Mouse (Mus musculus) hindbrain, embryonic 10.5 days (tissue): ENCODE results near the gene Kif22. TPM values are rescaled to one million over a fixed set of nuclear protein-coding genes. Genes with fewer than 3 reads are reported as not detected.
"Not testable (repeated sequence)": the region's sequence is repeated elsewhere in the genome, so short reads cannot be mapped to it uniquely, and the experiment has no call there.

ENCODE experiments used
- DNase-seq: peaks from one replicate; pipeline ENCODE4 v3.0.0-alpha.2; 2017; ENCODE audit warnings: low spot score
- H3K27ac ChIP-seq: fragments of 300-500 bp; sonication (generic); 2 replicates; pipeline ENCODE4 v1.5.1; 2016; ENCODE audit warnings: mild to moderate bottlenecking, moderate library complexity
- H3K27me3 ChIP-seq: fragments of 300-500 bp; sonication (generic); 2 replicates; pipeline ENCODE4 v1.6.1; 2016; ENCODE audit warnings: mild to moderate bottlenecking; ENCODE audit not compliant: poor library complexity, insufficient read depth, severe bottlenecking
- H3K36me3 ChIP-seq: fragments of 300-500 bp; sonication (generic); 2 replicates; pipeline ENCODE4 v1.6.1; 2016; ENCODE audit warnings: mild to moderate bottlenecking, moderate library complexity
- H3K4me1 ChIP-seq: fragments of 300-500 bp; sonication (generic); replicated peaks from 2 replicates; pipeline ENCODE4 v1.6.1; 2016; ENCODE audit warnings: mild to moderate bottlenecking
- H3K4me3 ChIP-seq: fragments of 300-500 bp; sonication (generic); 2 replicates; pipeline ENCODE4 v1.5.1; 2016; ENCODE audit warnings: mild to moderate bottlenecking, moderate library complexity
- H3K9me3 ChIP-seq: fragments of 300-500 bp; sonication (generic); 2 replicates; pipeline ENCODE4 v1.6.1; 2016; ENCODE audit warnings: mild to moderate bottlenecking, moderate library complexity
- WGBS: fragments of 180-500 bp; shearing (Covaris S2); methylation state at CpG from one replicate; pipeline ENCODE4 v1.1.7; 2016; 5-methylcytosine and 5-hydroxymethylcytosine counted together
- polyA plus RNA-seq: library from polyadenylated mRNA; unstranded; fragments of >200 nt; fragmentation: Nextera tagmentation; extraction: Ambion mirVana; gene quantifications from 2 replicates; pipeline ENCODE4 v1.2.1, GENCODE M21; 2016

The Kif22 gene
- polyA plus RNA-seq: 161 and 193 TPM in 2 replicates

GRCm38 (mm10) chr7:127041851-127042672 lies at the start of gene Kif22:
Kif22 (minus strand) TSS chr7:127042471.
- H3K4me3 ChIP-seq: peak within 1 kb of the TSS; percentile 96
- H3K4me1 ChIP-seq: peaks cover 23% of the 10 kb centered on the region
- DNase-seq: peak; percentile 92
- H3K27me3 ChIP-seq: no peaks in the 10 kb centered on the region
- WGBS: under 1% methylated on average over 53 of the region's 53 CpGs
- peaks cover 34% of the 10 kb centered on the region for H3K36me3 ChIP-seq
- H3K27ac ChIP-seq: peak within 1 kb of the TSS; percentile 96
- no peaks in the 10 kb centered on the region for H3K9me3 ChIP-seq

- peaks cover 37% of the 10 kb centered on the region for H3K4me1 ChIP-seq
- DNase-seq: no peak
- no peaks in the 10 kb centered on the region for H3K9me3 ChIP-seq
- 75% methylated on average over 16 of the region's 16 CpGs for WGBS
- peak within 1 kb of the TSS; percentile 16; the same call in 1 of the 2 replicates for H3K4me3 ChIP-seq
- no peaks in the 10 kb centered on the region for H3K27me3 ChIP-seq
- no peaks in the 10 kb centered on the region for H3K36me3 ChIP-seq
- peak within 1 kb of the TSS; percentile 69 for H3K27ac ChIP-seq
These were observed 49.0 kb upstream of the Kif22 start, which contains the start of gene AI467606 for GRCm38 (mm10) chr7:127091114-127091896. AI467606 (plus strand) TSS chr7:127091359.

DNA sequence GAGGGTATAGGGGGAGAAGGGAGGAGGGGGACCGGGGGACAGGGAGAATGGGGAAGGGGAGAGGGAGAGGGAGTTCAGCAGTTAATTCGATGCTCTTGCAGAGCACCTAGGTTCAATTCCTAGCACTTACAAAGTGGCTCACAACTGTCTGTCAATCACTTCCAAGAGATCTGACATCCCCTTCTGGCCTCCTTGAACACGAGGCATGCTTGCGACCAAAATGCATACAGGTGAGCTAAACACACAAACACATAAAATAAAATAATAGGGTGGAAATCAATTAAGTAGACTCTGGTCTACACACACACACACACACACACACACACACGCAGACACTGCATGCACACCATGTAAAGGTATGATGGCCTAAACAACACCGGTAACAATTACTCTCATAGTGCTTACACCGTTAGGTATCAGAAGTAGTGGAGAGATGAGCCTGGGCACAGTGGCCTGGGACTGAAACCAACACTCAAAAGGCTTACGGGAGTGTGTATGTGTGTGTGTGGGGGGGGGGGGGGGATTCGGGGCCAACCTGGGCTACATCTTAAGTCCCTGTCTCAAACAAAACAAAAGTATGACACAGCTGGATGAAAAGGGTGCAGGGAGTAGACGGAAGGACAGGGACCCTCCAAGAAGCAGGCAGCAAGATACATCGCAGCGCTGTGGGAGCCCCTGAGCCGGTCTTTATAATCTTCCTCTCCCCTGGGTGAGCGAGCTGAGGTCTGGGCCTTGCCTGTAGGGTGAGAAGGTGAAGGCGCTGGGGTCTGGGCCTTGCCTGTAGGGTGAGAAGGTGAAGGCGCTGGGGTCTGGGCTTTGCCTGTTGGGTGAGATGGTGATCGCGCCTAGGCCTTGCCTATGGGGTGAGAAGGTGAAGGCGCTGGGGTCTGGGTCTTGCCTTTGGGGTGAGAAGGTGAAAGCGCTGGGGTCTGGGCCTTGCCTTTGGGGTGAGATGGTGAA lies 48.2 kb upstream of the Kif22 start:
- Histone ChIP-seq H3K36me3 (no peaks in the 10 kb centered on the region), H3K4me1 (peaks cover 37% of the 10 kb centered on the region), H3K27ac (peak overlapping the region; percentile 69), H3K4me3 (peak overlapping the region; percentile 16; the same call in 1 of the 2 replicates), H3K27me3 (no peaks in the 10 kb centered on the region), H3K9me3 (no peaks in the 10 kb centered on the region)
- WGBS: 86% methylated on average over 20 of the region's 20 CpGs
- DNase-seq: no peak

GRCm38 (mm10) chr7:127088901-127089845 lies 46.9 kb upstream of the Kif22 start:
- 21% methylated on average over 27 of the region's 27 CpGs for WGBS
- Histone ChIP-seq H3K4me3 (peak overlapping the region; percentile 40), H3K27me3 (no peaks in the 10 kb centered on the region), H3K27ac (peak overlapping the region; percentile 75), H3K36me3 (no peaks in the 10 kb centered on the region), H3K9me3 (no peaks in the 10 kb centered on the region), H3K4me1 (peaks cover 37% of the 10 kb centered on the region)
- DNase-seq: peak; percentile 29

- Histone ChIP-seq H3K9me3 (no peaks in the 10 kb centered on the region), H3K4me1 (peaks cover 37% of the 10 kb centered on the region), H3K27ac (no peak overlapping the region), H3K4me3 (no peak overlapping the region), H3K36me3 (no peaks in the 10 kb centered on the region), H3K27me3 (no peaks in the 10 kb centered on the region)
- DNase-seq: no peak
- WGBS: 89% methylated on average over 3 of the region's 3 CpGs
These were observed 45.8 kb upstream of the Kif22 start for GRCm38 (mm10) chr7:127088083-127088482.

DNA sequence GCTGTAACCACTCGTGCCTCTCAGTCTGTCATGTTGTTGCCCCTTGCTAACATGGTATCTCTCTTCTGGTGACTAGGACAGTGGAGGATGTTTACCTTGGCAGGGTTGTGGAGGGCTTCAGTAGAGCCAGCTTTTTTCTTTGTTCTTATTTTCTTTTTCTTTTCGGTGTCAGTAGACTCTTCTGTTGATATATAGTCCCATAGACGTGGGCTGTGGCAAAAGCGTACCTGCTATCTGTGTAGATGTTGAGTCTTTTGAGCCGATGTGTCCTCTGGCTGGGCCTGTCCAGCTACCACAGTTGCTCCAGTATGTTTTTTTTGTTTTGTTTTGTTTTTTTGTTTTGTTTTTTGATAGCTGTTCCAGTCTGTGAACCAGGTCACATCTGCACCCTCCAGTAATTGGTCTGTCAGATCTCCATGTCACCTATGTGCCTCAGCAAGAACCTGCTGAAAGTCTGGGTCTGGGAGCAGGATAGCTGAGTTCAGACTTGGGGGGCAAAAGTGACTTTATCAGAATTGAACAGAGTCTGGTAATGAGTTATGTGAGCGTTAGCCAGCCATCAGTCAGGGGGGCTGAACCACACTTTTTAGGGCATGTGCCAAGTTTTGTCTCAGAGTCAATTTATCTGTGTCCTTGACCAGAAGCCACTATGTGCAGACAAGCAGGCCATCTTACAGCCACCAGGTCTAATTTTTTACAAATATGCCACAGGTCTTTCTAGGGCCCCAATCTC lies 45.2 kb upstream of the Kif22 start, which contains the start of gene Zg16:
Gene Zg16, minus strand, starts transcription at position 51 of the 733 bp plus-strand sequence.
- not testable (repeated sequence) for H3K27me3 ChIP-seq, H3K9me3 ChIP-seq, H3K4me3 ChIP-seq, H3K36me3 ChIP-seq, DNase-seq, H3K27ac ChIP-seq
- peaks cover 33% of the 10 kb centered on the region for H3K4me1 ChIP-seq
- 87% methylated on average over 6 of the region's 6 CpGs for whole genome bisulfite sequencing

DNA sequence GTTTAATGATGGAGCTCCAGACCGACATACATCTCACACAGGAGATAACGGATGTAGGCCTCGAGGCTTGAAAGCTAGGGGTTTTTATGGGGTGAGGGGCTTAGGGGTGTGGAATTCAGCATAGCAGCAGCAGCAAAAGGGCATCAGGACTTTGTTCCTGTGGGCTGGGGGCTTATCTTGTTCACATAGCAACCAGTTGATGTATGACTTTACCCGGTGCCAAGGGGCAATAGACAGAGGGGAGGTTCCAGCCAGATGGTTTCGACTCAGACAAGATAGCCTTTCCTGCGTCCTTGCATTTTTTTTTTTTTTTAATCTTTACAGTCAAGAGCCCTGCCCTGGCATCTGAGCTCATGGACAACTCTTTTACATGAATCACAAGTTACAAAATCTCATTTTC lies 43.5 kb upstream of the Kif22 start:
- not testable (repeated sequence) for H3K4me3 ChIP-seq, H3K9me3 ChIP-seq, H3K27me3 ChIP-seq, H3K27ac ChIP-seq, DNase-seq, H3K36me3 ChIP-seq
- peaks cover 17% of the 10 kb centered on the region for H3K4me1 ChIP-seq
- WGBS: 83% methylated on average over 6 of the region's 6 CpGs

DNA sequence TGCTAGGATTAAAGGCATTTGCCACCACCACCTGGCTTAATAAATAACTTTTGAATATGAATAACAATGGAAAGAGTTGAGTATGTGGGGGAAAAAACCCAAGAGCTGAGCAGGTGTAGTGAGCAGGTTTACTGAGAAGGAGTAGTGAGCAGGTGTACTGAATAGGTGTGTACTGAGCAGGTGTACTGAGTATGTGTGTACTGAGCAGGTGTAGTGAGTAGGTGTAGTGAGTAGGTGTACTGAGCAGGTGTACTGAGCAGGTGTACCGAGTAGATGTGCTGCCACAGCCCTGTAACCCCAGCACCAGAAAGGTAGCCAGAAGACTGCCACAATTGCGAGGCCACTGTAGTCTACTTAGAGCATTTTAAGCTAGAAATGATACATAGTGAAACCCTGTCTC lies 42.5 kb upstream of the Kif22 start:
- Histone ChIP-seq H3K27ac (no peak overlapping the region), H3K9me3 (no peaks in the 10 kb centered on the region), H3K27me3 (no peaks in the 10 kb centered on the region), H3K4me3 (no peak overlapping the region), H3K4me1 (peaks cover 11% of the 10 kb centered on the region), H3K36me3 (no peaks in the 10 kb centered on the region)
- DNase-seq: no peak
- WGBS: 83% methylated on average over 2 of the region's 2 CpGs

DNA sequence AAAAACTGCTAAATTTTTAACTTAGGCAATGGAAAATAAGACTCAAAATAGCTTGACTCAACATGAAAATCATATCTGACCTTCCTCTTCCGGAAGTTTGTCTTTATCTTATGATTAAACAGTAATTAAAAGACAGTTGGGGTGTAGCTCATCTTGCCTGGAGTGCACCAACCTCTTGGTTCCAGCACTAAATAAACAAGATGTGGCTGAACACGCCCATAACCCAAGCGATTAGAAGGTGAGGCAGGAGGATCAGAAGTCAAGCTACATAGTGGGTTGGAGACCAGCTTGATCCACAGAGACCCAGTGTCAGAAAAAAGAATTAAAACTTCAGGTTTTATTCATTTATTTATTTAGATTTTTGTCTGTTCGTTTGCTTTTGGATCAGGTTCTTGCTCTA lies 41.4 kb upstream of the Kif22 start:
- Histone ChIP-seq H3K36me3 (no peaks in the 10 kb centered on the region), H3K4me3 (no peak overlapping the region), H3K27ac (no peak overlapping the region), H3K27me3 (no peaks in the 10 kb centered on the region), H3K9me3 (no peaks in the 10 kb centered on the region), H3K4me1 (peaks cover under 1% of the 10 kb centered on the region)
- no peak for DNase-seq
- 84% methylated on average over 4 of the region's 4 CpGs for WGBS

DNA sequence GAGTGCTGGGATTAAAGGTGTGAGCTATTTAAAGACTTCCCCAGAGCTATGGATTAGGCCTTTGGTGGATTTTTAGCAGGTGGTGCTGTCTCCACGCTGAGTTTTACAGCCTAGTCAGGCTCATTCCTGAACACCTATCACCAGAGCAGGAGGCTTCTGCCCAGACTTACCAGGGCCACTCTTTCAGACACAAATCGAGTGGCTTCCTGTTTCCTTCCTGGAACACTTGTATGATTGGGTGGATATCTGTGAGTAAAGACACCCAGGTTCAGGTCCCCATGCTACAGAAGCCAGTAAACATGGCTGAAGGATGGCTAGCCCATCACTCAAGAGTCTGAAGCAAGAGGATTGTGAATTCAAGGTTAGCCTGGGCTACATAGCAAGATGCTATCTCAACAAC lies 40.7 kb upstream of the Kif22 start:
- no peak for DNase-seq
- Histone ChIP-seq H3K4me3 (no peak overlapping the region), H3K27ac (no peak overlapping the region), H3K36me3 (no peaks in the 10 kb centered on the region), H3K9me3 (no peaks in the 10 kb centered on the region), H3K4me1 (no peaks in the 10 kb centered on the region), H3K27me3 (no peaks in the 10 kb centered on the region)
- 59% methylated on average over 2 of the region's 2 CpGs for WGBS

DNA sequence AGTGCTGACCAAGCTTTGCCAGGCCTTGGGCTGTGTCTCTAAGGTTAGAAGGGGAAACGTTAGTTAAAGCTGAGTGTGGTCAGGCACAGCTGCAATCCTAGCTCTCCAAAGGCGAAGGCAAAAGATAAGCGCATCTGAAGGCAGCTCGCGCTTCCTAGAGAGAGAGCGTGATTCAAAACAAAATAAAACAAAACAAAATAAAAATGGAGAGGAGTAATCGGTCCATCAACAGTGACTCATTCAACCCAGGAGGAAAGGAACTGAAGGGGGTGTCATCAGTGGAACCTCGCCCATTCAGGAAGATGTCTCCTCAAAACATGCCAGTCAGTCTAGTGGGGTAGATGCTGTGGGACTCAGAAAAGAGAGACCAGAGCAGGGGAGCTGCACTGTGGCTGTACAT lies 40.0 kb upstream of the Kif22 start:
- 84% methylated on average over 8 of the region's 8 CpGs for WGBS

More for the DNA sequence above, 40.0 kb upstream of the Kif22 start:
- Histone ChIP-seq H3K4me3 (no peak overlapping the region), H3K27ac (no peak overlapping the region), H3K4me1 (no peaks in the 10 kb centered on the region), H3K27me3 (no peaks in the 10 kb centered on the region), H3K36me3 (no peaks in the 10 kb centered on the region), H3K9me3 (no peaks in the 10 kb centered on the region)
- no peak for DNase-seq
